Mouse (Mus musculus): ENCODE measurements around the gene Chn1.

Gene Chn1

DNA sequence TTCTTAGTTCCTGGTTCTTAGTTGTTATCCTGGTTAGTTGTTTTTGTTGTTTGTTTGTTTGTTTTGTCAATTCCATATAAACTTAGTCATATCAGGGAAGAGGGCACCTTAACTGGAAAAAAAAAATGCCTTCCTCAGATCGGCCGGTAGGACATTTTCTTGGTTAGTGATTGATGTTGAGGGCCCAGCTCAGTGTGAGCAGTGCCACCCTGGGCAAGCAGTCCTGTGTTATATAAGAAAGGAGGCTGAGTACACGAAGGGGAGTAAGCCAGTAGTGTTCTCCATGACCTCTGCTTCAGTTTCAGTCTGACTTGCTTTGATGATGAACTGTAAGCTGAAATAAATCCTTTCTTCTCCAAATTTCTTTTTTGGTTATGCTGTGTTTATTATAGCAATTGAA lies 138.8 kb downstream of the Chn1 start:
- DNase-seq (ENCODE audit: low spot score in 2 of 2): no peak

DNA sequence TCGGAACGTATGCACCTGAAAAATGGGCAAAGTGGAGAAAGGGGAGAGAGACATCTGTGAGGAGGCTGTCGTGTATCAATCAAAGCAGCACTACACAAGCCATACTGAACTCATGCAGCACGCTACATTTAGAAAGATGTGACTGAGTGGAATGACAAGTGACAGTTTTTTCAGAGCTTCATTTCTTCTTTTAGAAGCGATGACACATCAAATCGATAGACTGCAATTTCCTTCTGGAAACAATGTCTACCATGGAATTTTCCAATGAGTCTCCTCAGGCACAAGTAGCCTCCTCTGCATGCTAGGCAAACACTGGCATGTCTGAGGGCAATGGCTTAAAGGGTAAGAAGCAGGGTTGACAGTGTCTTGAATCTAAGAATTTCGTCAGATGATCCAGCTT lies 143.3 kb downstream of the Chn1 start:
- no peak for DNase-seq (ENCODE audit: low spot score in 2 of 2)

DNA sequence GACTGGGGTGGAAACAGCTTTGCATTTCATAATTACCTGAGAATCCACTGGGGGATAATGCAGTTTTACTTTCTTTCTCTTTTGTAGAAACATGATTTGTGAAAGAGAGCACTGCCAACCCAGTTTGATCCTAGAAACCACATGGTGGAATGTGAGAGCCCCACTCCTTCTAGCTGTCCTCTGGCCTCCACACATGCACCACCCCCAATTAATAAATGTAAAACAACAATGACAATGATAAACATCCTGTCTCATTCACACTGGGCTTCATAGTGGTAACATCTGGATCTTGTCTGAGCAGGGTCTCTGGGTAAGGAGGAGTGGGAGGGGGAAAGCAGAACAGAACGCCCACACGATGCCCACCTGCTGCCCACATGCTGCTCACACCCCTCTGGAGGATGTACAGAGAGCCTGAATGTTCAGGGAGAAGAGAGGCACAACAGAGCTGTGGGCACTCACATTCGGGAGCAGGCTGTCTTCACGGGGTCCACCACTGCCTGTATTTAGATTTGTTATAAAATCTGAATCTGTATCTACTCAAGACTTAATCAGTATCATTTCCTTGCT lies 156.6 kb downstream of the Chn1 start:
- no peak for DNase-seq (ENCODE audit: low spot score in 2 of 2)

GRCm38 (mm10) chr2:73616434-73617057 lies 158.6 kb downstream of the Chn1 start:
- DNase-seq (ENCODE audit: low spot score in 2 of 2): no peak

- no peak for DNase-seq (ENCODE audit: low spot score in 2 of 2)
Observed at GRCm38 (mm10) chr2:73615456-73615855, 159.7 kb downstream of the Chn1 start.

- DNase-seq (ENCODE audit: low spot score in 2 of 2): no peak
Observed at GRCm38 (mm10) chr2:73614303-73614702, 160.8 kb downstream of the Chn1 start.

DNA sequence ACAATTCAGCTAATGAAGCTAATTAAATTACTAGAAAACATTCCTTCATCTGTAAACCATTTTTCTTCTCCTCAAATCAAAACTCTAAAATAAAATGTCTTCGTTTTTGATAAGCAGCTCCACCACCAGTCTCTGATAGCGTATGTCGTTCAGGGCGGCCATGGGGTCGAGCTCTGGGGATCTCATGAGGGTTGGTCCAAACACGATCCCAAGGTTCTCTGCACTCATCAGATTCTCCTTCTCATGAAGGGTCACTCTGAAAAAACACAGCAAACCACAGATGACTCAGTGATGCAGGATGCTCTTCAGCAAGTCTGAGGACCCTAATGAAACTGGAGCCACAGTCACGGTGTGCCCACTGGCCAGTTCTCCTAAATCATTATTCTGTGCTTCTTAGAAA lies 162.2 kb downstream of the Chn1 start:
- no peak for DNase-seq (ENCODE audit: low spot score in 2 of 2)

GRCm38 (mm10) chr2:73612367-73612914 lies 162.7 kb downstream of the Chn1 start:
- DNase-seq (ENCODE audit: low spot score in 2 of 2): no peak

GRCm38 (mm10) chr2:73611798-73612197 lies 163.3 kb downstream of the Chn1 start:
- no peak for DNase-seq (ENCODE audit: low spot score in 2 of 2)

DNA sequence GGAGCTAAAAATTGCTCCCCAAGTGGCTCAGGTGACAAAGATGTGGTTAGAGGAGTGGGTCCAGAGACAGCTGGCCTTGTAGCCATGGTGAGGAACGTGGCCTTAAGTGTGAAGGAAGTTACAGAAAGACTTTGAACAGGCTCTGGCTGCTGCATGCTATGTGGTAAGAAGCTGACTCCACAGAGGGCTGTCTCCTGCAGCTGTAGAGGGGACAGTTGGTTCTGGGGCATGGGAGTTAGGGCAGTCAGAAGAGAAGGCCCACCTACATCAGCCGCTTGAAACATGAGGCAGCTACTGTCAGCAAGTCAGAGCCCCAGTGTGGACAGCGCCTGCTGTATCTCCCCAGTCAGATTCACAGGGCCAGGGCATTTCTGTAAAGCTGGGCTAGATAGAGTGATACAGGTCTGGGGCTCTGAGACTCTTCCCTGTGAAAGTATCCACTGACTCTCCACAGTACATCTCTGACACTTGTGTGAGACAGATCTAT lies 165.4 kb downstream of the Chn1 start:
- DNase-seq (ENCODE audit: low spot score in 2 of 2): no peak

DNA sequence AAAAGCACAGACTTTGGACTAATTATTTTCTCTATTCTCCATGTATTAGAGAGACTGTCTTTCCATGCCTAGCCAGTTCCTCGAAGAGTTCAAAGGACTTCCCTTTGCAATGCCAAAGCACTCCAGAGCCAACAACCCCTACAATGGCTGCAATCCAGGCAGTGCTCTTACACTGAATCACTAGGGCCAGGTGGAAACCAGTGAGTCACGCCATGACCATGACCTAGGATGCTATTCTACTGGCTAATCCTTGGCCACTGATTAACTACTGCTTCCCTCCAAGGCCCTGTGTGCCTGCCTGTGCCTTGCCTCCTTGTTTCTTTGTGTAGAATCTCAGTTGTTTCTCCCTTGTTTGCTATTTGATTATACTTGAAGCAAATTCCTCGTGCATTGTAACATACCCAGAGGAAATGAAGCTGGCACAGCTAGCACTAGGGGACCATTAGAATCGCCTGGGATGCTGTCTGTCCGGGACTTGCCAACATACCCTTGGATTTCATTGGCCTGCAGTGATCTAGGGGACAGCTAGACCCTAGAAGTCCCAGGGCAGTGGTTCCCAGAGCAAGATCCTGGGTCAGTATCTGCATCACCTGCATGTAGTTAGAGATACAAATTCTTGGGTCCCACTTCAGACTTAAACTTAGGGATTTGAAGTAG lies 166.0 kb downstream of the Chn1 start:
- no peak for DNase-seq (ENCODE audit: low spot score in 2 of 2)

DNA sequence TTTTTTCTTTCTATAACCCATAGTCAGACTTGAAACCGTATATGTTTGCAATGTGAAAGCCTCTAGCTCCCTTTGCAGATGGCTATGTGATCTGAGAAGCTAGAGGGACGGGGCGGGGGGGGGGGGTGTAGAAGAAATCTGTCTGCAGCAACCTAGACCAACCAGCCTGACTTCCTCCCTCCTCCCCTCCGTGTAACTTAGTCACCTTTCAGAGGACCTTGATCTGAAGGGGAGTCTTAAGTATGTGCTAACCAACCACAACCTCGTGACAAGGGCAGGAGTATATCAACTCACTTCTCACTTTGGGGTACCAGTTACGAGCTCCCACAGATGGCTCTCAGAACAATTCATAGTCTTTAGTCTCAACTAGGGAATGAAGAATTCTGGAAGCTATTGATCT lies 166.8 kb downstream of the Chn1 start:
- no peak for DNase-seq (ENCODE audit: low spot score in 2 of 2)

- no peak for DNase-seq (ENCODE audit: low spot score in 2 of 2)
Observed at GRCm38 (mm10) chr2:73607609-73608008, 167.5 kb downstream of the Chn1 start.

DNA sequence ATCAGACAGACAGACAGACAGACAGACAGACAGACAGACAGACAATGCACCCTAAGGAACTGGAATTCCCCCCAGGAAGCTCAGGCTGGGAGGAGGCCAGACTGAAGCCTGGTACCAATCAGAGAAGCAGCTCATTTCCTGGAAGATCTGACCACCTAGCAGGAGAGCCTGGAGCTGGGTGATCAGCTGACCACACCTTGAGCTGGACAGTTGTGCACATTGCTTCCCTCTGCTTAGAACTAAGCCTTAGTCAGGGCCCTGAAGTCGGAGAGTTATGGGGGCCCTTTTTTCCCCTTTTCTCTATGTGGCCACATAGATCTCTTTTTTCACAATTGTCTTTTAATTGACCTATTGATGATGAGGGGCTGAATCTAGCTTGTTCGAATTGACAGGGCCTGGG lies 168.0 kb downstream of the Chn1 start:
- DNase-seq (ENCODE audit: low spot score in 2 of 2): no peak

- DNase-seq (ENCODE audit: low spot score in 2 of 2): no peak
Observed at GRCm38 (mm10) chr2:73606616-73607015, 168.5 kb downstream of the Chn1 start.

GRCm38 (mm10) chr2:73605077-73605476 lies 170.1 kb downstream of the Chn1 start:
- no peak for DNase-seq (ENCODE audit: low spot score in 2 of 2)

GRCm38 (mm10) chr2:73604579-73604978 lies 170.6 kb downstream of the Chn1 start:
- no peak for DNase-seq (ENCODE audit: low spot score in 2 of 2)

GRCm38 (mm10) chr2:73600650-73601049 lies 174.5 kb downstream of the Chn1 start:
- no peak for DNase-seq (ENCODE audit: low spot score in 2 of 2)

- no peak for DNase-seq (ENCODE audit: low spot score in 2 of 2)
Observed at GRCm38 (mm10) chr2:73597772-73598171, 177.4 kb downstream of the Chn1 start.

DNA sequence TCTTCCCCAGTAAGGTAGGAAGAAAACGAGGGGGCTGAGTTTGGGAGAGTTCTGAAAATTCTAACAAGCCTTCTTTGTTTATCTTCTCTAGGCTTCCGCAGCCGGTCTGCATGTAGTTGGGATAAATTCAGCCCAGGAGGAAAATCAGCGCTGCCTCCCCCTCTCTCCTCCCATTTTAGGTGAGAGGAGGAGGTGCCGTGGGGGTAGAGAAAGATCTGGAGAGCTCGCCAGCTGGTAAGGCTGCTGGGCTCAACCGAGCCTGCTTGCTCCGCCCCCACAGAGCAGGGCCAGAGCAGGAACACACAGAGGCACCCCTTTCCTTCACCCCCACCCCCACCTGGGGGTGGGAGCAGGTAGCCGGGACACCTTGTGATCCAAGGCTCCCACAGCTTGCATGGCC lies 178.4 kb downstream of the Chn1 start:
- DNase-seq (ENCODE audit: low spot score in 2 of 2): no peak

- DNase-seq (ENCODE audit: low spot score in 2 of 2): no peak
Observed at GRCm38 (mm10) chr2:73596326-73596725, 178.8 kb downstream of the Chn1 start.

GRCm38 (mm10) chr2:73593101-73593439 lies 182.1 kb downstream of the Chn1 start:
- DNase-seq (ENCODE audit: low spot score in 2 of 2): no peak
